Mouse (Mus musculus) limb, embryonic 12.5 days (tissue): ENCODE measurements at regions not wholly inside any gene's neighbourhood (a gene's known extent, or its start where the extent isn't known, plus 50 kb on each side); places are given as distances from the start of the nearest gene placed in this dataset.

Experiments
- ATAC-seq: fragments of 200-750 bp; cut with Nextera tagmentation; 2 replicates; pipeline ENCODE4 v1.8.0; 2017; ENCODE audit warnings: low read depth, moderate TSS enrichment; ENCODE audit not compliant: insufficient number of reproducible peaks, insufficient read depth, low FRiP score, low TSS enrichment
- H3K27ac ChIP-seq: fragments of 300-500 bp; sonication (generic); 2 replicates; pipeline ENCODE4 v1.5.1; 2016; ENCODE audit warnings: mild to moderate bottlenecking, moderate library complexity
- H3K27me3 ChIP-seq: fragments of 300-500 bp; sonication (generic); 2 replicates; pipeline ENCODE4 v1.6.1; 2016; ENCODE audit warnings: mild to moderate bottlenecking, moderate library complexity
- H3K36me3 ChIP-seq: fragments of 300-500 bp; sonication (generic); 2 replicates; pipeline ENCODE4 v1.6.1; 2016; ENCODE audit warnings: mild to moderate bottlenecking, moderate library complexity
- H3K4me1 ChIP-seq: fragments of 300-500 bp; sonication (generic); replicated peaks from 2 replicates; pipeline ENCODE4 v1.6.1; 2016
- H3K4me2 ChIP-seq: fragments of 300-500 bp; sonication (generic); 2 replicates; pipeline ENCODE4 v1.6.1; 2016; ENCODE audit warnings: mild to moderate bottlenecking, moderate library complexity
- H3K4me3 ChIP-seq: fragments of 300-500 bp; sonication (generic); replicated peaks from 2 replicates; pipeline ENCODE4 v1.5.1; 2016; ENCODE audit warnings: mild to moderate bottlenecking
- H3K9ac ChIP-seq: fragments of 300-500 bp; sonication (generic); replicated peaks from 2 replicates; pipeline ENCODE4 v1.6.1; 2016; ENCODE audit warnings: mild to moderate bottlenecking, moderate library complexity
- H3K9me3 ChIP-seq: fragments of 300-500 bp; sonication (generic); 2 replicates; pipeline ENCODE4 v1.6.1; 2016; ENCODE audit warnings: mild to moderate bottlenecking, moderate library complexity
- WGBS: fragments of 180-500 bp; shearing (Covaris S2); methylation state at CpG from one replicate; pipeline ENCODE4 v1.1.7; 2016; 5-methylcytosine and 5-hydroxymethylcytosine counted together

DNA sequence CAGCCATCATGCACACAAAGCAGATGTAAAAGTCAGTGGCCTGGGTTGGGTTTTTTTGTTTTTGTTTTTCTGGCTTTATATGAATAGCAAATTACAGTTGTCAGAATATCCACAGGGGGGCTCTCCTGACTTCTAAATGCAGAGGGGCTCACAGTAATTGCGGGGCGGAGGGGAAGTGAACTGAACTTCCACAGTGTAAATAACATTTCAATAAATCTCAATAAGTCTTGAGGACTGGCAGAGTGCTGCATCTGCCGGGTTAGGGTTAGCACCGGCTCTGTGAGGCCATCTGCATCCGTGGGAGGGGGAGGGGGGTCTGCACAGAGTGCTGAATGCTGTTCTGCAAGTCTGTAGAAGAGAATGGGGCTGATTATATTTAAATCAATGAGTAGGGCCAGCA is 50.3 kb upstream of the Arl4c start:
- H3K27me3 ChIP-seq = no peaks in the 10 kb centered on the region
- H3K4me3 ChIP-seq = no peak overlapping the region
- H3K9me3 ChIP-seq = 0 out of 2 replicates have a peak, but pooled peaks cover 6% of the 10 kb centered on the region
- H3K36me3 ChIP-seq = no peaks in the 10 kb centered on the region
- H3K27ac ChIP-seq = no peak overlapping the region
- no peak overlapping the region for H3K9ac ChIP-seq
- no peaks in the 10 kb centered on the region for H3K4me1 ChIP-seq
- 4% methylated on average over 5 of the region's 5 CpGs for WGBS
- no peak overlapping the region for H3K4me2 ChIP-seq
- ATAC-seq = no peak

DNA sequence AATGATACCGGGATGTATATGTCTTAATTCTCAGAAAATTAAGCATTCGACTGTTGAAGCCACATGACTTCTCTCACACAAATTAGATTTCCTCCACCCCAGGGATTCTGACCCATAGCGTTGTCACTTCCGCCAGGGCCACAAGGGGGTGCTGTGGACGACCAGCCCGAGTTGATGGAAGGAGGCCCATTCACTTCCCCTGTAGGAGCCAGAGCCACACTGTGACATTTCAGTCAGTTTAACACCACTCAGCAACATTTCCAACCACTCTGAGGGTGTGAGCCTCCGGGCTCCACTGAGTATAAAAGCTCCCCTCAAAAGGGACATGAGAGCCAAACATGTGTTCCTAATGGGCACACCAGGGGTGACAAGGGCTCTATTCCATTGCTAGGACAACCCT is 54.6 kb upstream of the Arl4c start:
- no peak overlapping the region for H3K27ac ChIP-seq
- ATAC-seq = no peak
- 0 out of 2 replicates have a peak, but pooled peaks cover 4% of the 10 kb centered on the region for H3K4me1 ChIP-seq

DNA sequence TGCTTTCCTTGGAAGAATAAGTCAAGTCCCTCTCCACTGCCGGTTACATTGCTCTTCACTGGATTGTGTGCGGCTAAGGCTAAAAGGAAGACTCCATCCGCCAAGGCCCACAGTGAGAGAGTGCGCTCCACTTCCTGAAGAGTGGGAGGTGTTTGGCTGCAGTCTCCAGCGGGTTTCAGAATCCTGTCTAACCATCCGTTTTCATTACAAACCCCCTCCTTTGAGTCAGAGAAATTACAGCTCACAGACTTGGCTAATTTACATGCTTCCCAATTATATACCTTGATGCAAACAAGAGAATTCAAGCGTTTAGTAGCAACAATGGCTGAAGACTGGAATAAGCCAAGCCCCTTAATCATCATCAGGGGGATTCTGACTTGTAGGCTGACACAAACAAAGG is 55.1 kb upstream of the Arl4c start:
- WGBS = 79% methylated on average over 7 of the region's 7 CpGs

More for the DNA sequence above, 54.6 kb upstream of the Arl4c start:
- Histone ChIP-seq H3K4me3 (no peak overlapping the region), H3K27me3 (no peaks in the 10 kb centered on the region), H3K9ac (no peak overlapping the region), H3K36me3 (no peaks in the 10 kb centered on the region), H3K9me3 (0 out of 2 replicates have a peak, but pooled peaks cover 6% of the 10 kb centered on the region), H3K4me2 (no peak overlapping the region)
- 84% methylated on average over 7 of the region's 7 CpGs for WGBS

GRCm38 (mm10) chr1:88757746-88758145 is 55.7 kb upstream of the Arl4c start:
- no peak overlapping the region for H3K9ac ChIP-seq
- 0 out of 2 replicates have a peak, but pooled peaks cover 4% of the 10 kb centered on the region for H3K4me1 ChIP-seq
- WGBS = 19% methylated on average over 3 of the region's 3 CpGs
- no peaks in the 10 kb centered on the region for H3K27me3 ChIP-seq
- H3K27ac ChIP-seq = no peak overlapping the region
- 0 out of 2 replicates have a peak, but pooled peaks cover 6% of the 10 kb centered on the region for H3K9me3 ChIP-seq
- H3K36me3 ChIP-seq = no peaks in the 10 kb centered on the region
- H3K4me3 ChIP-seq = no peak overlapping the region
- no peak for ATAC-seq
- H3K4me2 ChIP-seq = no peak overlapping the region

More for the DNA sequence above, 55.1 kb upstream of the Arl4c start:
- no peaks in the 10 kb centered on the region for H3K27me3 ChIP-seq
- H3K27ac ChIP-seq = no peak overlapping the region
- no peak overlapping the region for H3K9ac ChIP-seq
- 0 out of 2 replicates have a peak, but pooled peaks cover 6% of the 10 kb centered on the region for H3K9me3 ChIP-seq
- H3K36me3 ChIP-seq = no peaks in the 10 kb centered on the region
- H3K4me2 ChIP-seq = no peak overlapping the region
- no peak for ATAC-seq
- 0 out of 2 replicates have a peak, but pooled peaks cover 4% of the 10 kb centered on the region for H3K4me1 ChIP-seq
- no peak overlapping the region for H3K4me3 ChIP-seq

DNA sequence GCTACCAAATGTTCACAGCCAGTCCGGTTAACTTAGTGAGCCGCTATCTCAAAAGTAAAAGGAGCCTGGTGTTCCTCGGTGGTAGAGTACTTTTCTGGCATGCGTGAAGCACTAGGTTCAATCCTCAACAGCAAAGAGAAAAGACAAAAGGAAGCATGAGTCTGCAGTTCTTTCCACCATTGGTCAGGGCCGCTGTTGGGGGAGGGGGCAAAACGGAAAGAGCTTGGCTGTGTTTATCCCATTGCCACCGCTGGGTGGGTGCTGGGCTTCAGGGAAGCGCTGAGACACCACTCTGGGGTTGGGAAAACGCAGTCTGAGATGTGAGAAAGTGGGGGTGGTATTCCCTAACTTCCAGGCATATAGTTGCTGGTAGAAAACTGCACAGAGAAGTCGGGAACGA is 58.6 kb upstream of the Arl4c start:
- Histone ChIP-seq H3K4me2 (no peak overlapping the region), H3K9ac (no peak overlapping the region), H3K4me3 (no peak overlapping the region), H3K27ac (no peak overlapping the region), H3K36me3 (no peaks in the 10 kb centered on the region), H3K4me1 (0 out of 2 replicates have a peak, but pooled peaks cover 4% of the 10 kb centered on the region), H3K27me3 (no peaks in the 10 kb centered on the region), H3K9me3 (no peaks in the 10 kb centered on the region)
- ATAC-seq = no peak
- 76% methylated on average over 11 of the region's 11 CpGs for WGBS

DNA sequence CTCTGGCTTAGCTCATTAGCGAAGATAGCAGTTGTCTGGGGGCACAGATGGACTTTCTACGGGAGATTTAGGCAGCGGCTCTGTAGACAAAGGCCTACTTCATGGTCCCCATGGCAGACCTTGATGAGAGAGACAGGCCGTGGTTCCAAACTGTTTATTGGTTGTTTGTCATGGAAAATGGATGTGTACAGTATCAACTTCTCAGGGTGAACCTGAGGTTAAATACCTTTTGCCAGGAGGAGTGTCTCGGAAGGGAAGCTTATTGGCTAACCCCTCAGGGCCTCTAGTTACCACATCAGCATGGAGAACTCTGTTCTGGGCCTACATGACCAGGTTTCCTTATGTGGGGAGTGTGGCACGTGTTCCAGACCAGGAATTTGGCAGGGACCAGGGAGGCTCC is 59.1 kb upstream of the Arl4c start:
- H3K27ac ChIP-seq = no peak overlapping the region
- H3K4me3 ChIP-seq = no peak overlapping the region
- H3K9ac ChIP-seq = no peak overlapping the region
- WGBS = 62% methylated on average over 6 of the region's 6 CpGs
- ATAC-seq = no peak
- no peaks in the 10 kb centered on the region for H3K36me3 ChIP-seq
- H3K4me2 ChIP-seq = no peak overlapping the region
- H3K27me3 ChIP-seq = no peaks in the 10 kb centered on the region
- H3K4me1 ChIP-seq = 0 out of 2 replicates have a peak, but pooled peaks cover 4% of the 10 kb centered on the region
- H3K9me3 ChIP-seq = no peaks in the 10 kb centered on the region

- H3K27me3 ChIP-seq = no peaks in the 10 kb centered on the region
- 48% methylated on average over 6 of the region's 6 CpGs for WGBS
- H3K36me3 ChIP-seq = no peaks in the 10 kb centered on the region
- H3K27ac ChIP-seq = no peak overlapping the region
- H3K4me1 ChIP-seq = no peaks in the 10 kb centered on the region
- H3K9ac ChIP-seq = no peak overlapping the region
- no peak overlapping the region for H3K4me2 ChIP-seq
- H3K9me3 ChIP-seq = no peaks in the 10 kb centered on the region
- ATAC-seq = no peak
- H3K4me3 ChIP-seq = no peak overlapping the region
Observed at GRCm38 (mm10) chr1:88763725-88764364, 61.8 kb upstream of the Arl4c start.

GRCm38 (mm10) chr1:88764478-88764877 is 62.5 kb upstream of the Arl4c start:
- Histone ChIP-seq H3K4me3 (no peak overlapping the region), H3K4me1 (0 out of 2 replicates have a peak, but pooled peaks cover under 1% of the 10 kb centered on the region), H3K9me3 (no peaks in the 10 kb centered on the region), H3K27me3 (no peaks in the 10 kb centered on the region), H3K36me3 (no peaks in the 10 kb centered on the region), H3K9ac (no peak overlapping the region), H3K27ac (no peak overlapping the region), H3K4me2 (no peak overlapping the region)
- 85% methylated on average over 1 of the region's 1 CpGs for WGBS
- ATAC-seq = no peak

GRCm38 (mm10) chr1:88777009-88777408 is 75.0 kb upstream of the Arl4c start:
- H3K4me3 ChIP-seq = no peak overlapping the region
- 95% methylated on average over 5 of the region's 5 CpGs for WGBS
- H3K4me1 ChIP-seq = no peaks in the 10 kb centered on the region; the same call in 1 of the 2 replicates
- no peaks in the 10 kb centered on the region for H3K9me3 ChIP-seq
- ATAC-seq = no peak
- no peak overlapping the region for H3K4me2 ChIP-seq
- H3K27me3 ChIP-seq = no peaks in the 10 kb centered on the region; the same call in 1 of the 2 replicates
- no peaks in the 10 kb centered on the region for H3K36me3 ChIP-seq
- H3K9ac ChIP-seq = no peak overlapping the region
- no peak overlapping the region for H3K27ac ChIP-seq

DNA sequence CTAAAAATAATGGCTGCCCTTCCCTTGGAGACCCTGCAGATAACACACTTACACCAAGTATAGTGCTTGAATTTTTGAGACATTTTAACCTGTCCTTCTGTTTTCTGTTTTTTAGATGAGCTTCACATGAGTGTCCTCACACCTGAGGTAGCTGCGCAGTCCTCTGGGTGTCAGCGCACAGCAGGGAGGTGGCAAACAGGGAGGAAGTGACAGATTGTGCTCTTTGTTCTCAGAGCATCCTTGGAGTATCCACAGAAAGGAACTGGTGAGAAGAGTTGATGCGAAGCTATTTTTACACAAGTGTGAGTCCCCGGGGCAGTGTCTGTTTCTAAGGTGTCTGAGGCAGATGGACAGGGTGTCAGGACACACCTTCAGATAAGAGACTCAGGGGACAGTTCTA is 78.2 kb upstream of the Arl4c start:
- no peaks in the 10 kb centered on the region; the same call in 1 of the 2 replicates for H3K4me1 ChIP-seq
- ATAC-seq = no peak

DNA sequence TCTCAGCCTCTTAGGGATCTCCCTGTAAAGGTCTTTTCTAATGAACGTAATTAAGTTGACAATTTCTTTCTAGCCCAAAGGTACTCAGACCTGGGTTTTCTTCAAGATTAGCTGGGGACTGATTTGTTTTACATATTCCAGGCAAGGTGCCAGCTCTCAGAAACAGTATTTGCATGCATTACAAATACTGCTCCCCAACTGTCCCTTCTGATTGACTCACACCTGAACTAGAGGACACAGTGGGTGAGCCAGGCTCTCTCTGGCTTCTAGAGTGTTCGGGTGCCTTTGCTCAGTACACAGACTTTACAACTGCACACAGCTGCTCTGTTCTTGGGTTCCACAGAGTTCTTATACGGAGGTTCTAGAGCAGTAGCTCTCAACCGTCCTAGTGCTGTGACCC is 81.1 kb upstream of the Arl4c start:
- Histone ChIP-seq H3K4me1 (no peaks in the 10 kb centered on the region; the same call in 1 of the 2 replicates), H3K4me3 (no peak overlapping the region), H3K9me3 (0 out of 2 replicates have a peak, but pooled peaks cover 6% of the 10 kb centered on the region), H3K27ac (no peak overlapping the region), H3K4me2 (no peak overlapping the region), H3K27me3 (no peaks in the 10 kb centered on the region; the same call in 1 of the 2 replicates), H3K36me3 (no peaks in the 10 kb centered on the region), H3K9ac (no peak overlapping the region)
- no peak for ATAC-seq
- WGBS = 77% methylated on average over 4 of the region's 4 CpGs

More for the DNA sequence above, 78.2 kb upstream of the Arl4c start:
- 78% methylated on average over 4 of the region's 4 CpGs for WGBS
- no peak overlapping the region for H3K4me2 ChIP-seq
- no peaks in the 10 kb centered on the region for H3K9me3 ChIP-seq
- no peaks in the 10 kb centered on the region; the same call in 1 of the 2 replicates for H3K27me3 ChIP-seq
- no peak overlapping the region for H3K27ac ChIP-seq
- H3K4me3 ChIP-seq = no peak overlapping the region
- no peaks in the 10 kb centered on the region for H3K36me3 ChIP-seq
- no peak overlapping the region for H3K9ac ChIP-seq
